Mouse (Mus musculus): ENCODE data around the gene Flnc. TPM values are rescaled to one million over a fixed set of nuclear protein-coding genes. Genes with fewer than 3 reads are reported as not detected.

Gene Flnc
- polyA plus RNA-seq, 1 experiment: not detected

DNA sequence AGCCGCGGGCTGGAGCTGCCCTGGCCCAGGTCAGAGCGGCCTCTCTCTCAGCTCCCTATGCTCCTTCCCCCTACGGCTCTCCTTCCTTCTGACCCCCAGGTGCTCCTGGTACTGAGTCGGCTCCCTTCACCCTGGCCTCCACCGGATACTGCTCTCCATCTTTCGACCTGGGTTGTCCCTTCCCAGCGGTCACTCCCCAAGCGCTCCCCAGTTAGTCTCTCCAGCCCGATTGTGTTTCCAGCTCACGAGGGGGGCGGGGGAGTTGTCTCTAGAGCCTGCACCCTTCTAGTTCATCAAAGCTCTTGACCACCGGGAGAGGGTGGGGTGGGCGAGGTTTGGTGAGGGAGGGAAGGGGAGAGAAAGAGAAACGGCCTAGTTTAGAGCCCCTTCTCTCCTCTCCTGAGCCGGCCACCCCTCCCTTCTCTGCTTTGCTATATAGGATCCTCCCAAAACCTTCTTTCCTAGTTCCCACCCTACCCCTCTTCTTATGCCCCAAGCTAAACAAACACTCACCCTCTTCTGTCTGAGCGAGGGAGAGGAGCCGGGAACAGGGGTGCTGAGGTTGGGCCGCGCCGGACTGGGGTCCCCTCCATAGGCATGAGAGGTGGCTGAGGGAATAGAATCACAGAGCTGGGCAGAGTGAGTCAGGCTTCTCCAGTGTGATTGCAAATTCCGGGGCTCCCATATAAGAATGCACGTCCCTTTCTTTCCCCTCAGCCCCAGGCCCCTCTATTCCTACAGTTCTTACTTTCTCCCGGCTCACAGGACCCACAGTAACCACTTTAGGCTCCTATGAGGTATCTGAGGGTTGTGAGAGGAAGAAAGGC lies 36.1 kb upstream of the Flnc start:
- Histone ChIP-seq H3K9me3 (peaks cover 6% of the 10 kb centered on the region; the same call in 1 of the 2 replicates), H3K4me1 (peaks cover 14% of the 10 kb centered on the region), H3K4me3 (replicated peaks) (peak overlapping the region; percentile 91), H3K27me3 (replicated peaks) (peaks cover 90% of the 10 kb centered on the region), H3K36me3 (replicated peaks; ENCODE audit: low read length) (no peaks in the 10 kb centered on the region)
- TF ChIP-seq GATA1 (IDR thresholded peaks at IDR 0.05; ENCODE audit: borderline replicate concordance, low read length) (no peak), FLI1 (IDR thresholded peaks at IDR 0.05; ENCODE audit: low read length) (no peak)

DNA sequence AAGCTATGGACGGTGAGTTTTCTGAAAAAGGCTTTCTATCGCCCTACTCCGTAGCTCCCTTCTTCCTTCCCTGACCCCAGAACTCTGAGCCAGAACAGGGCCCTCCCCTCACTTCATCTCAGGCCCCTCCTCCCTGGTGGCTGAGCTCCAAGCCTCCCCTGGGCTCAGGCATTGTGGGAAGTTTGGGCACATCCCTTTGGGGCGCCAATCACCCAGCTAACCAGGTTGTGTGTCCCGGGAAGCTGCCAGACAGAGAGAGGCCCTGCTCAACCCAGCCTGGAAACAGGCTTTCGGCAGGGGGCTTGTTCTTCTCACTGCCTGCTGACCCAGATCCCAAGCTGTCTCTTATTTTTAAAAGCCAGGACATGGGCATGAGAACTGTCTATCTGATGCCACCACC lies 35.5 kb upstream of the Flnc start:
- Histone ChIP-seq H3K4me1 (peaks cover 14% of the 10 kb centered on the region), H3K4me3 (replicated peaks) (no peak overlapping the region), H3K27me3 (replicated peaks) (peaks cover 91% of the 10 kb centered on the region), H3K36me3 (replicated peaks; ENCODE audit: low read length) (no peaks in the 10 kb centered on the region), H3K9me3 (peaks cover 10% of the 10 kb centered on the region; the same call in 1 of the 2 replicates)
- TF ChIP-seq FLI1 (IDR thresholded peaks at IDR 0.05; ENCODE audit: low read length) (no peak), GATA1 (IDR thresholded peaks at IDR 0.05; ENCODE audit: borderline replicate concordance, low read length) (no peak)

DNA sequence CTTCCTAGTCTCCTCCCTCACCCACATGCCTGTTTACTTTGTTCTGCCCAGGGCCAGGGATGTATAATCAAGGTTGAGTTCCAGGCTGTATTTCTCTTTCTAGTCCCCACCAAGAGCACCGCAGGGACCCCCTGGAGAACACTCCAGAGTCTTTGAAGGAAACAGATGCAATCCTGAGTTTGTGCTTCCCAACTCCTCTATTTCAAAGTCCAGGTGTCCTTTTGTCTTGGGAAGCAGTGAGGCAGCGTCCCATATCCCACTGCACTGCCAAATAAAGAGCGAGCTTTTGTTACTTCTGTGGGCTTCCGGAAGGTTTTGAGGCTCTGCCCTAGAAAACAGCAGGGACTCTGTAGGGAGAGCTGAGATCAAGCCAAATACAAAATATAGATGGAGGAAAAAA lies 33.2 kb upstream of the Flnc start:
- Histone ChIP-seq H3K27me3 (replicated peaks) (peaks cover 91% of the 10 kb centered on the region), H3K4me3 (replicated peaks) (no peak overlapping the region), H3K9me3 (peaks cover 10% of the 10 kb centered on the region; the same call in 1 of the 2 replicates), H3K36me3 (replicated peaks; ENCODE audit: low read length) (no peaks in the 10 kb centered on the region), H3K4me1 (peaks cover 14% of the 10 kb centered on the region)
- TF ChIP-seq FLI1 (IDR thresholded peaks at IDR 0.05; ENCODE audit: low read length): no peak

DNA sequence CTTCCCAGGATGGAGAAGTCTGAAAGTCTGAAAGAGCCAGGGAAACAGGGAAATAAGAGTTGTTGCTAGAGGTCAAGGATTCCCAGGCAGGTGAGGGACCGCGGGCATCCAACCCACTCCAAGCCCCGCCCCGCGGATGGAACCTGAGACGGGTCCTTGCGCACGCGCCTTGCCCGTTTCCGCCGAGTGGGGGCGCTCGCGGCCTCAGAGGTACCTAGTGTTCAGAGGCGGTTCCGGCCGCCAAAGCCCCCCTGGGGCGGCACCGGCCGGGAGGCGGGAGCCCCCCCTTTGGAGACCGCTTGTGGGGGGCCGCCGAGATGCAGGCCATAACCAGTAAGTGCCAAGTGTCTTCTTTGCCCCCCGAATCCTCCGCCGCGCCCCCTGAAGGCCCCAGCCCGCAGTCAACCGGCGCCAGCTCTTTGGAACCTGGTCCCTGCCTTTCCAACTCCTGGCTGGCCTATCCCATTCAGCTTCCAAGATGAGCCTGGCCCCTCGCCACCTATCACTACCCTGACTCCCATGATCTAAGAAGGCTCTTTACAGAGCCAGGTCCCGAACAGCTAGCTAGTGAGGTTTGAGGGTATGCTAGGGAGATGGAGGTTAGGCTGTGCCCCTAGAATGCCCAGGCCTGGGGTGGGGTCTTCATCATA lies 30.2 kb upstream of the Flnc start:
- no peak for TF ChIP-seq FLI1 (IDR thresholded peaks at IDR 0.05; ENCODE audit: low read length)
- Histone ChIP-seq H3K4me3 (replicated peaks) (no peak overlapping the region), H3K27me3 (replicated peaks) (peaks cover 82% of the 10 kb centered on the region), H3K36me3 (replicated peaks; ENCODE audit: low read length) (no peaks in the 10 kb centered on the region), H3K4me1 (no peaks in the 10 kb centered on the region), H3K9me3 (peaks cover 10% of the 10 kb centered on the region; the same call in 1 of the 2 replicates)

DNA sequence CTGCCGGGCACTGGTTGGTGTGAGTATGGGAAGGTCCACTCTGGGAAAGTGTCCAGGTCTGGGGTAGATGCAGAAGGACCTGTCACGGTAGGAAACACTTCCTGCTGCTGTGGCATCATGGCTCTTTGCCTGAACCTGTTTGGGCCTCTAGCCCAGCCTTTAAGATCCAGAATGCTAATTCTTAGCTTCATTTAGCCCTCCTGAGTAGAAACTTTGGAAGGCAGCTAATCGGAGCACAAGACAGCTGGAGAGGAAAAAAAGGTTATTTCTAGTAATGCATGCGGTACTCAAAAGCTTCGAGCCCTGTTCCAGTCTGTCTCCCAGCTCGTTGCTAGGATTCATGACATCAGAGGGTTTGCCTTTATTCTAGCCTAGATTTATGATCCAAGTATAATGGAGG lies 26.6 kb upstream of the Flnc start:
- TF ChIP-seq FLI1 (IDR thresholded peaks at IDR 0.05; ENCODE audit: low read length) (no peak), GATA1 (IDR thresholded peaks at IDR 0.05; ENCODE audit: borderline replicate concordance, low read length) (no peak)
- Histone ChIP-seq H3K36me3 (replicated peaks; ENCODE audit: low read length) (no peaks in the 10 kb centered on the region), H3K9me3 (0 out of 2 replicates have a peak, but pooled peaks cover 4% of the 10 kb centered on the region), H3K27me3 (replicated peaks) (peaks cover 72% of the 10 kb centered on the region), H3K4me1 (no peaks in the 10 kb centered on the region), H3K4me3 (replicated peaks) (no peak overlapping the region)

DNA sequence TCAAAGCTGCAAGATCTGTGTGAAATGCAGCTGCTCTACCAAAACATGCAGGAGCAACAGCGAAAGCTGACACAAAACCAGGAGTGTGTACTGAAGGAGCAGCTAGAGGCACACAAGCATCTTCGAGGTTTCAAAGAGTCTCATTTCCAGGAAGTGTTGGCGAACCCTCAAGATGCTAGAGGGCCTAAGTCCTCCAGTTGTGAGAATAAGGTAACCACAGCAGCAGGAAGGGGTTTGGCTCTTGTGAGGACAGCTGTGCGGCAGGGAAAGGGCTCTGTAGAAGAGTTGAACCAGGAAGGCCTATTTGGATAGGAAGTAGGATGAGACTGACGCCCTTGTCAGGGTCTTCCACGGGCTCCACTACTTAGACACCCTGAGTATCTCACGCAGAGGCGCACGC lies 17.6 kb upstream of the Flnc start:
- H3K4me1 ChIP-seq: peaks cover 7% of the 10 kb centered on the region
- no peak overlapping the region for H3K4me3 ChIP-seq (replicated peaks)
- TF ChIP-seq FLI1 (IDR thresholded peaks at IDR 0.05; ENCODE audit: low read length): no peak
- TF ChIP-seq GATA1 (IDR thresholded peaks at IDR 0.05; ENCODE audit: borderline replicate concordance, low read length): no peak
- H3K27me3 ChIP-seq (replicated peaks): peaks cover 83% of the 10 kb centered on the region
- H3K36me3 ChIP-seq (replicated peaks; ENCODE audit: low read length): no peaks in the 10 kb centered on the region
- no peaks in the 10 kb centered on the region for H3K9me3 ChIP-seq

DNA sequence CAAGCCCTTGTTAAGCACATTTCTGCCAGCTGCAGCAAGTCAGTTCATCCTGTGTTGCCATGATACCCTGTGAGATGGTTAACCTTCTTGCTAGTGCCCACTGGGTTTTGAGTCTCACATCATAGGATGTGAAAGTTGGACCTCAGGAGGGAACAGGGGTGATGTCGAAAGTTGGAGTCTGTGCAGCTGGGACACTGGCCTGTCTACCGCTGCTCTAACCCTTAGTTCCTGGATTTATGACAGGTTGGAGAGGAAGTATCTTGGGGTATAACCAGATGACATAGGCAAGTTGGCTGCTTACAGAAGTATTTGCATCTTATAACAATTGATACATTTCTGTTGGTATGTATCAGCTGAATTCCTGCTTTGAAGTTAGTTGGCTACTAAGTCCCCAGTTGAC lies 12.5 kb upstream of the Flnc start:
- Histone ChIP-seq H3K4me1 (peaks cover 2% of the 10 kb centered on the region; the same call in 1 of the 2 replicates), H3K27me3 (replicated peaks) (peaks cover 86% of the 10 kb centered on the region), H3K36me3 (replicated peaks; ENCODE audit: low read length) (no peaks in the 10 kb centered on the region), H3K4me3 (replicated peaks) (no peak overlapping the region), H3K9me3 (no peaks in the 10 kb centered on the region)
- no peak for TF ChIP-seq FLI1 (IDR thresholded peaks at IDR 0.05; ENCODE audit: low read length)
- no peak for TF ChIP-seq GATA1 (IDR thresholded peaks at IDR 0.05; ENCODE audit: borderline replicate concordance, low read length)

DNA sequence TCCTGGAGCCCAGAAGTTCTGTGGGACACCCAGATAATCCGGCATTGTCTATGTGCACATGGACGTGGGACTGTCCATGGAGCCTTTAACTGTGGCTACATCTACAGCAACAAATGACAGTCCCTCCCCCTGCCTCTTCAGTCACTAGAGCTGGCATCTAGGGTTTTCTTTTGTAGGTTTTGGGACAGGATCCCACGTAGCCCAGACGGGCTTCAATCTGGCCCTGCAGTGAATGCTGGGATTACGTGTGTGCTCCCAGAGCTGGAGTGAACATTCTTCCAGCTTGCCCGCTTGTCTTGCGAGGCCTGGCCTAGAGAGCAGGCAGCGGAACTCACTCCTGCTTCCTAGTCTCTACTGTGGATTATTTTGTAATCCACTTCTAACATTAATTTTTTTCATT lies 7.9 kb upstream of the Flnc start:
- TF ChIP-seq FLI1 (IDR thresholded peaks at IDR 0.05; ENCODE audit: low read length) (no peak), GATA1 (IDR thresholded peaks at IDR 0.05; ENCODE audit: borderline replicate concordance, low read length) (no peak)
- no peaks in the 10 kb centered on the region for H3K36me3 ChIP-seq (replicated peaks; ENCODE audit: low read length)
- H3K4me3 ChIP-seq (replicated peaks): no peak overlapping the region
- 0 out of 2 replicates have a peak, but pooled peaks cover 3% of the 10 kb centered on the region for H3K4me1 ChIP-seq
- no peaks in the 10 kb centered on the region for H3K9me3 ChIP-seq
- peaks cover 83% of the 10 kb centered on the region for H3K27me3 ChIP-seq (replicated peaks)

DNA sequence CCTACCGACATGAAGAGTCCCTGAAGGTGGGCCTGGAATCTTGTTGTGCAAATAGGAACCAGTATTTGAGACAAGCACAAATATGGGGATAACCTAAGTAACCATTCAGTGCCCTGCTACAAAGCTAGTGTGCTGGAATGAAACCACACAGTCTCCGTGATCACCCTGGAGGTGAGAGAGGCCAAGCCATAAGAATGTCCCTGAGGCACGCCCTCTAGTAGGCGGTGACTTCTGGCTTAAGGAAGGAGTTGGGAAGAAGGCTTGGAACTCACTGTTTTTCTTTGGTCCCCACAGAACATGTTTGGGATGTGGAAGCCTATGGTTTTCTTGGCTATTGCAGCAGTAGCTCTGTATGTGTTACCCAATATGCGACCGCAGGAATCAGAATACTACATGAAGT lies 6.7 kb upstream of the Flnc start:
- Histone ChIP-seq H3K4me1 (0 out of 2 replicates have a peak, but pooled peaks cover 3% of the 10 kb centered on the region), H3K4me3 (replicated peaks) (no peak overlapping the region), H3K36me3 (replicated peaks; ENCODE audit: low read length) (no peaks in the 10 kb centered on the region), H3K27me3 (replicated peaks) (peaks cover 84% of the 10 kb centered on the region), H3K9me3 (no peaks in the 10 kb centered on the region)
- TF ChIP-seq FLI1 (IDR thresholded peaks at IDR 0.05; ENCODE audit: low read length): no peak
- TF ChIP-seq GATA1 (IDR thresholded peaks at IDR 0.05; ENCODE audit: borderline replicate concordance, low read length): no peak

DNA sequence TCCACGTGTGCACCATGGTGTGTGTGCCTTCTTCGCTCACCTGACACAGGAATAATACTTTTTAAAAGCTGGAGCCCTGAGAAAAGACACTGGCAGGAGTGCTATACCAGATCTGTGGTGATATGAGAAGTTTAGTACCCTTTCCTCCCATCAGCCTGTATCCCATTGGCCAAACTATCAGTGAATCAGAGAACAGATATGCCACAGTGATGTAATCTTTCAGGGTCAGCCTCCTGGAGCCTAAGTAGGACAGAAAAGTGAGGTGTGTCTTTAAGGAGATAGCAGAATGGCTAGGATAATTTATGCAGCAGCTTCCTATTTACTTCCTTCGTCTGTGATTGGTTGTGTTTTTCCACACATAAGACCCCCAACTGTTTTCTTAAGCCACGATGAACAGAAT lies 4.9 kb upstream of the Flnc start:
- H3K27me3 ChIP-seq (replicated peaks): peaks cover 86% of the 10 kb centered on the region
- no peak overlapping the region for H3K4me3 ChIP-seq (replicated peaks)
- peaks cover 8% of the 10 kb centered on the region for H3K4me1 ChIP-seq
- no peaks in the 10 kb centered on the region for H3K9me3 ChIP-seq
- H3K36me3 ChIP-seq (replicated peaks; ENCODE audit: low read length): no peaks in the 10 kb centered on the region
- TF ChIP-seq GATA1 (IDR thresholded peaks at IDR 0.05; ENCODE audit: borderline replicate concordance, low read length) (no peak), FLI1 (IDR thresholded peaks at IDR 0.05; ENCODE audit: low read length) (no peak)

Measured in megakaryocyte, embryonic 14.5 days (primary cell).